Mouse (Mus musculus): Measurements from ENCODE around the gene Smim22. TPM values are rescaled to one million over a fixed set of nuclear protein-coding genes. Genes with fewer than 3 reads are reported as not detected.

Smim22 gene
- total RNA-seq (2021): not detected

DNA sequence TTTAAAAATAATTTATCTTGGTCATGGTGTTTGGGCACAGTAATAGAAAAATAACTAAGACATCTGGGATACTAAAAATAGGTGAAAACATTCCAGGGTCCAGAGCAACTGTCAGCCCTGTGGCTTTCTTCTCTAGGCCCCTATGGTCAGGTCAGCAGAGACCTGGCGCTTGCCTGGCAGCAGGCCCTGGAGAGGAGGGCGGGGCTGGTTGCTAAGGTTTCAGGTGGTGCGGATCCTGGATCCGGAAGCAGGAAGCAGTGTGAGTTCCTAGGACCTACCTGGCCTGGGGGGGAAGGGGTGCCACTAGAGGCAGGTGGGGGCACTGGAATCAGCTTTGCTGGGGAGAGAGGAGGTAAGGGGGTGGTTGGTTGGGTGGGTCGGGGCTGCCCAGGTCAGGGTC lies at the start of gene Smim22:
Smim22 (plus strand) TSS at position 222 of the 400 bp plus-strand sequence.
- no peak for DNase-seq

DNA sequence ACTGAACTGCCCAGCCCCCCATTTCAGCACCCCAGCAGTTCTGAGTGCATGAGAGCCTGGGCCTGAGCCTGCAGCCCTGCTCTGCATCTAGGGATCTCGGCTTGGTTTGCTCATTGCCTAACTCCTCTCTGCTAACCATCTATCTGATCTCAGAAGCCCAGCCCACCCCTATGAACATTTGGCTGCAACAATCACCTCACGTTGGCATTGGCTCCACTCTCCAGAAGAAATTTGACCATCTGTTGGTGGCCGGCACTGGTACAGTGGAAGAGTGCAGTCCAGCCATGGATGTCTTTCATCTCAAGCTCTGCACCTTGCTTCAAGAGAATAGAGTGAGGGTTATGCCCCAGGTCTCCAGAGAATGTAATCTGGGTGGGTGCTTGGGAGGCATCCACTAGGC lies 49.6 kb upstream of the Smim22 start:
- DNase-seq: no peak

- no peak for DNase-seq
These were observed 46.8 kb upstream of the Smim22 start for GRCm38 (mm10) chr16:4960260-4960659.

DNA sequence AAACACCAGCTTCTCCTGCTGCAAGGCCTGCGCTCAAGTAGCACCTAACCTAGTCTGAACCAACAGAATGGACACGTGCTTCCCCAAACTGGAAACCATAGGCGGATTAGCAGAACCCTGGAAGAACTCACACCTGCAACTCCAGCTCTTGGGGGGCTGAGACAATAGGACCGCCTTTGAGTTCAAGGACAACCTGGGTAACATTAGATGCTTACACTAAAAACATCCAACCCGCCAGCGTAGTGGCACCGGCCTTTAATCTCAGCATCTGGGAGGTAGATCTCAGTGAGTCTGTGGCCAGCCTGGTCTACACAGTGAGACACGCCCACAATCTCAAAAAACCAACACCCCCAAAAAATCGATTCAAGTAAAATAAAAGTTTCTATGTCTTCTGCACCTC lies 43.7 kb upstream of the Smim22 start:
- no peak for DNase-seq

DNA sequence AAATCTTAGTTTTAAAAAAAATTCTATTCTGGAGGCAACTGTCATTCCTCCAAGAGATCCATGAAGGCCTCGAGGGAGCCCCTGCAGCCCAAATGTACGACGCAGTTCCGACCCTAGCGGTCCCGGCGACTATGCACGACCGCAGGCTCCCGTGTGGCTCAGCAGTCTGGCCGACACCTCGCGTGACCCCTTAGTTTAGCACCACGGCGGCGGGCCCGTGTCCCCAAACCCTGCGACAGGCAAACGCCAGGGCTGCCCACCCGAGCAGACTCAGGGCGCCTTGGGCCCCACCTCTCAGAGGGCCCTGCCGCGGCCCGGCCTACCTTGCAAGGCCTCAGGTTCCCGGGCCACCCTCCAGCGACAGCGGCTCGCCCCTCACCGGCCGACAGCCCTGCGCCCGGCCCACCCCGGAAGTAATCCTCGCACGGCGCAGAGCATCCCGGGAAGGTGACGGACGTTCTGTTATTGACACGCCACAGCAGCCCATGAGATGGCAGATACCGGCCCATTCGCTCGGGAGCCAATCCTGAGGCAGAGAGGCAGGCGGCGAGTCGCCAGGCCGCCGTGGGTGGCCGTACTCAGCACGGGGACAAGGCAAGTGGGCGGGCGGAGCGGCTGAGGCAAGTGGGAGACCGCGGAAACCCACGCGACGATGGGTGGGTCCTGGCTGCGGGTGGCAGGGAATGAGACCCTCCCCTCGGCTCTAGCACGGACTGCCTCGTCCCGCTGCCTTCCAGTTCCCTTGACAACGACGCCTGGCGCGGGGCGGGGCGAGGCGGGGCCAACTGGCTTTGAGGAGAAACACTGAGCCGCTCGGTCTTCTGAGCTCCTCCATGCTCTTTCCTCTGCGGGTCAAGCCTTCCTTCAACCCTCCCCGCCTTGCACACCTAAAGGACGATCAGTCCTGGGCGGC lies 43.0 kb upstream of the Smim22 start, which contains the start of gene Anks3:
Anks3 (minus strand) TSS at position 409 of the 913 bp plus-strand sequence.
- DNase-seq: peak; percentile 97

- no peak for DNase-seq
These were observed 42.2 kb upstream of the Smim22 start for GRCm38 (mm10) chr16:4964731-4965391.

- no peak for DNase-seq
These were observed 41.5 kb upstream of the Smim22 start for GRCm38 (mm10) chr16:4965392-4966129.

- no peak for DNase-seq
These were observed 38.7 kb upstream of the Smim22 start for GRCm38 (mm10) chr16:4968426-4968825.

GRCm38 (mm10) chr16:4969055-4969843 lies 37.8 kb upstream of the Smim22 start:
- DNase-seq: no peak

DNA sequence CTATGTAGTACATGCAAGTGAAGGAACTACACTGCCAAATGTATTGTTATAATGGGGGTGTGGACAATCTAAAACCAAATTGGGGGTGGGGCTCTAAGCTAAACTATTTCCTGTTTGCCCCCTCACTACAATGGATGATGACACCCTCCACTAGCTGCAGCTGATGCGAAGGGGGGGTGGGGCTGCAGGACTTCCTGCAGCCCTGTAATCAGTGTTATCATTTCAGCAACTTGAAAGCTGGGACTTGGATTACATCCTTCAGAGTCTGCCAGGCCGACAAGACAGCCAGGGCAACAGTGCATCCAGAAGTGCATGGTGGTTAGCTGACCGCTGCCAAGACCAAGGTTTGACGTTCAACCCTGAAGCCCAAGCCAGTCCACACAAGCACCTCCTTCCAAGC lies 35.5 kb upstream of the Smim22 start:
- peak; percentile 31 for DNase-seq

GRCm38 (mm10) chr16:4974521-4974920 lies 32.6 kb upstream of the Smim22 start:
- no peak for DNase-seq

GRCm38 (mm10) chr16:4976180-4976579 lies 30.9 kb upstream of the Smim22 start:
- no peak for DNase-seq

GRCm38 (mm10) chr16:4978275-4979051 lies 28.6 kb upstream of the Smim22 start:
- peak; percentile 49 for DNase-seq

DNA sequence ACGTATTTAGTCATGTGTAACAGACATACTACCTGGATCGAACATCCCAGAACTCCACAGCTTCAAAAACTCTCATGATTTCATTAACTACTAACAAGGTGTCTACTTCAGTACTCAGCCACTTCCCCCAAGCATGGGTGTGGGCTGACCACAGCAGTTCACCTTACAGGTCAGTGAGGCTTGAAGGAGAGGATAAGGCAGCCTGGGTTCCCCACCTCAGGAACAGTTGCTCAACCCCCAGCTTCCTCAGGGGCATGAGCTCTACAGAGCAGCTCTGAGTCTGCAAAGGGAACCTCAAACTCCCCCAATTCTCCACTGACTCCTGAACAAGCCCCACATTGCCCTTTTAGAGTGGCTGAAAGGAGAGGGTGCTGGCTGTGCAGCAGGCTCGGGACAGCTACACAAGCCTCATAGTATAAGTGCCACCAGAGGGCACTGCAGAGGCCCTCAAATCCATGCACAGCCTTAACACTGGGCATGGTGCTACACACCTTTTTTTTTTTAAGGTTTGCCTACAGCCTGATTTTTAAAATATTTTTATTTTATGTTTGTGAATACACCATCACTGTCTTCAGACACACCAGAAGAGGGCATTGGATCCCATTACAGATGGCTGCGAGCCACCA lies 27.2 kb upstream of the Smim22 start:
- DNase-seq: peak; percentile 32

- DNase-seq: no peak
These were observed 22.4 kb upstream of the Smim22 start for GRCm38 (mm10) chr16:4984717-4985116.

DNA sequence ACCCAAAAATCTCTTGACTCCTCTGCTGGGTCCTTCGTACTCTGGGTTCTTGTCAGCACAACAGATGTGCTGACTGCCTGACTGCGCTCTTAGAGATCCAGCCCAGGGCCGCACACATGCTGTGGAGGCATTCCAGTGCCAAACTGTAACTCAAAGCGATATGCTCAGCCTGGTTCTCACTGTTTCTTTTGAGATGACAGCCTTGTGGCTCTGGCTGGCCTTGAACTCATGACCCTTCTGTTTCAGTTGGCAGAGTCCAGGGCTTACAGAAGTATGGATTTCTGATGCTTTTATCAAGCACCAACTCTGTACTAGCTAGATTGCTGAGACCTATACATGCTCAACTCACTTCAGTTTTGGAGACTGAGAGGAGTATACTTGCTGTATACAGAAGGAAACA lies 13.8 kb upstream of the Smim22 start:
- DNase-seq: no peak

- peak; percentile 37 for DNase-seq
These were observed 9.5 kb upstream of the Smim22 start, which contains the start of gene Sept12 for GRCm38 (mm10) chr16:4997553-4997952. TSS of gene Sept12 (minus strand) at chr16:4997852.

DNA sequence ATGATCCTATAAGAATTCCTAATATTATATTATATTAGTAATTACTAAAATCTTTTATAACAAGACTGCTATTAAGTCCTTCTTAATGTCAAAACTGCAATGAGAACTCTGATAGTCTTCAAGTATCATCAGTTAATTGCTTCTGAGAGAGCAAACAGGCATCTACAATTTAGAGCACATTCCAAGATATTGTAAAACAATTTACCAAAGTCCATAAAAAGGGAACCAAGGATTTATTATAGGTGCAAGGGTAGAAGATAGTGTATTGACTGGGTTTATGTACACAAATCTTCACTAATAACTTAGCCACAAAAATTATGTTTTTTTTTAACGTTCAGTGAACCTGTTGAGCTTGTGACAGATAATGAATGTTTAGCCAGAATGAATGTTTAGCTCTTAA lies 8.1 kb upstream of the Smim22 start:
- DNase-seq: no peak

GRCm38 (mm10) chr16:5000611-5001010 lies 6.5 kb upstream of the Smim22 start:
- DNase-seq: no peak

GRCm38 (mm10) chr16:5007492-5007891 lies 404 bp downstream of the Smim22 start:
- DNase-seq: no peak

- DNase-seq: no peak
These were observed 988 bp downstream of the Smim22 start for GRCm38 (mm10) chr16:5008076-5008475.

Data from heart, postnatal 4 days (tissue).